Mouse (Mus musculus): ENCODE data around the gene Pitpnb. TPM values are rescaled to one million over a fixed set of nuclear protein-coding genes. Genes with fewer than 3 reads are reported as not detected.

Gene Pitpnb
- polyA plus RNA-seq, 1 experiment = 41.9 TPM

DNA sequence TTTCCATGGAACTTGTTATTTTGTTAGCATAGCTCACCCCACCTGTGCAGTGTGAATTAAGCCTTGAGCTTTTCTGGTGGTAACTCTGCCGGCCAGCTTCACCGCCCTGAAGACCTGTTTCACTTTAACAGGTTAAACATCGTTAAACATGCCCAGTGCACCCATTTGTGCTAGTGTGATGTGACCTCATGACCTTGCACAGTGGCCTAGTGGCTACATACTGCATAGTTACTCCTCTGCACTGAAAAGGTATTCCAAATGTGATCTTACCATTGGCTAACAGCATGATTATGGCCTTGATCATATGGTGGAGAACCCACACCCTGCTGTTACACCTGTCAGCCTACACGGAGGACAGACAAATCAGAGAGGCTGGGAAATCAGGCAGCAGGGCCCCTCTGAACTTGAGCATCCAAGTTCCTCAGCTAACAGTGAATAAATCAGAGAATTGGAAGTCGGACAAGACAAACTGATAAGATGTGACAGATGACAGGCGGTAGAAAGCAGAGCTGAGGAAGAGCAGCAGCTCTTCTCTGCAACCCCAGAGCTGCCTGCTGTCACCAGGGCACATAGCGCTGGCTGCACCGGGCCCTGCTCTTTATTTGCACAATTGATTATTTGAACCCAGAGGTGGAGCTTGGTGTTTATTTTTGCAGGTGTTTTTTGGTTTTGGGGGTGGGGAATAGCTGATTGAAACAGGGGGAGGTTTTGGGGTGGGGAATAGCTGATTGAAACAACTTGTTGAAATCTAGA, 5.6 kb downstream of the Pitpnb start:
- no peak overlapping the region for H3K27ac ChIP-seq (ENCODE audit: insufficient read depth, low read depth, low read length)
- H3K4me1 ChIP-seq (ENCODE audit: control insufficient read depth, insufficient read depth, low read length) = peaks cover 3% of the 10 kb centered on the region; the same call in 1 of the 2 replicates
- no peak for TF ChIP-seq POLR2A (IDR thresholded peaks at IDR 0.05; ENCODE audit: borderline replicate concordance, low read depth, low read length)
- no peak overlapping the region for H3K4me3 ChIP-seq (ENCODE audit: insufficient read depth, low read length)

DNA sequence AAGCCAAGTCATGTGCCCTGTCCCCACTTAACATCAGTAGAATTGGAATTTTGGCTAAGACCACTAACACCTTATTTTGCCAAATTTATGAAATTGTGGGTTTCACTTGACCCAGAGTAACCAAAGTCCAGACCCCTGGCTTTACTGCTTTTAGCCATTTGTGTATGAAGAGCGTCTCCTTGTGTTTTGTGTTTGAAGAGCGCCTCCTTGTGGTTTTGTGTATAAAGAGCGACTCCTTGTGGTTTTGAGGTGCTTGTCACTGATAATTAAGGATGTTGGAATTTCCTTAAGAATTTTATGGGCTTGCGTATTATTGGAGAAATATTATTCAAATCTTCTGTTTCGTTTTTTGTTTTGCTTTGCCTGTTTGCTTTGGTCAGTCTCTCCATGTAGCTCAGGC, 11.0 kb downstream of the Pitpnb start:
- no peaks in the 10 kb centered on the region for H3K4me1 ChIP-seq (ENCODE audit: control insufficient read depth, insufficient read depth, low read length)
- TF ChIP-seq POLR2A (IDR thresholded peaks at IDR 0.05; ENCODE audit: borderline replicate concordance, low read depth, low read length) (no peak), CTCF (IDR thresholded peaks at IDR 0.05; ENCODE audit: low read depth, low read length) (no peak)
- no peak overlapping the region for H3K4me3 ChIP-seq (ENCODE audit: insufficient read depth, low read length)
- no peak overlapping the region for H3K27ac ChIP-seq (ENCODE audit: insufficient read depth, low read depth, low read length)

DNA sequence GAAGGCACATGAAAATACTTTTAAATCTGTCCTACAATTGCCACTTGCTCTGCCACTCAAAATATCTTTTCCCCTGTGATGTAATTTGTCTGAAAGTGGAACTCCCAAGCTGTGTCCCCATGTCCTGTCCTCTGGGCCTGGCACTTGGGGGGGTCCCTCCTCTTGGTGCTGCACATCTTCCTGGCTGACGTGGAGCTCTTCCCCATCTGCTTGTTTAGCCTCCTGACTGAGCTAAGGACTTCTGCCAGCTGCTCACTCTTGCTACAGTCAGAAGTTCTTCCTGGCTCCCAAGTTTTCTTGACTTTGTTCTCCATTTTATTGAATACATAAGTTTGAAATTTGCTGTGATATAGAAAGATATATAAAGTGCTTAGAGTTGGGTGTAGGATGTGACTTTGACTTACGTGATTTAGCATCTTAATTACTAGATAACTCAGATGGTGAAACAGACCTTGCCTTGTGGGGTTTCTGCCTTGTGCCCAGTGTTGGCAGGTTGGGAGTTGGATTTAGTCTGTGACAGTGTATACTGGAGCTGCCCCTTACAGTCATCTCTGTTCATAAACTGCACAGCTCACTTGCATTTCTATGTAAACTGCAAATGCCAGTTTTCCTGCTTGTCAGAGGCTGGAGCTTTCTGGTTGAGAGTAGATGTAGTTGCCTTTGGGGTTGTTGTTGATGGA, 14.3 kb downstream of the Pitpnb start:
- H3K4me3 ChIP-seq (ENCODE audit: insufficient read depth, low read length) = no peak overlapping the region
- no peak overlapping the region for H3K27ac ChIP-seq (ENCODE audit: insufficient read depth, low read depth, low read length)
- TF ChIP-seq POLR2A (IDR thresholded peaks at IDR 0.05; ENCODE audit: borderline replicate concordance, low read depth, low read length) (no peak), CTCF (IDR thresholded peaks at IDR 0.05; ENCODE audit: low read depth, low read length) (no peak)
- H3K4me1 ChIP-seq (ENCODE audit: control insufficient read depth, insufficient read depth, low read length) = no peaks in the 10 kb centered on the region

DNA sequence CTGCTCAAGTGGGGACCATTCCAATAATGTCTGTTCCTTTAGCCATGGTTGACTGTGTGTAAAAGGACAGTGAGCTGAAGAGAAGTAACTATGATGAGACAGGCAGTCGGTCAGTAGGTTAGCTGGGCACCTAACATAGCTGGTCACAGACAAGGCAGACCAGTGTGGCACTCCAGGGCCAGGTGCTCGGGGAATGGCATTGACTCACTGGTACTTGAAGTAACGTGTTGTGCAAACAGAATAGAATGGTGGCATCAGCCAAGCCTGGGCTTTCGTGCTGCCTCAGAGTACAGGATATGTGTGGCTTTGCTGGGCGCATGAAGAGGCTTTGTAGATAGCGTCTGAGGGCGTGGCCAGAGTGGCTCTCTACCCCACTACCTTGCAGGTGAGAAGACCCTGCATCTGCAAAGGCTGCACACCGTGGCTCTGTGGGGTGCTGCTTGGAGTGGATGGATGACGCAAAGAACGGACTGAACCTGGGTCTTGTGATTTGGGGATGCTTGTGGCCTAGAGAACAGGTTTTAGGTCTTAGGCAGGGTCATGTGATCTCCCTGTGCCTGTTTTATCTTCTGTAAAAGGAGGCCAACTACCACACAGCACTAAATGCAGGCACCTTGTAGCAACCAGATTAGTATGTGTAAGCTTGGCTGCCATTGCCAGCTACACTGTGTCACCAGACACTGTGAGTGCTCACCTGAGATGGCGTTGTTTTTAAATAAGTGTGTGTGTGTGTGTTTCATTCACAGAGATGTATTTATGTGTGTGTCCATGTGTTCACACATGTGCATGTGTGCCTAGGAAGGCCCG, 26.5 kb downstream of the Pitpnb start:
- no peak for TF ChIP-seq POLR2A (IDR thresholded peaks at IDR 0.05; ENCODE audit: borderline replicate concordance, low read depth, low read length)
- no peak for TF ChIP-seq CTCF (IDR thresholded peaks at IDR 0.05; ENCODE audit: low read depth, low read length)
- no peak overlapping the region for H3K27ac ChIP-seq (ENCODE audit: insufficient read depth, low read depth, low read length)
- no peak overlapping the region for H3K4me3 ChIP-seq (ENCODE audit: insufficient read depth, low read length)
- no peaks in the 10 kb centered on the region for H3K4me1 ChIP-seq (ENCODE audit: control insufficient read depth, insufficient read depth, low read length)

DNA sequence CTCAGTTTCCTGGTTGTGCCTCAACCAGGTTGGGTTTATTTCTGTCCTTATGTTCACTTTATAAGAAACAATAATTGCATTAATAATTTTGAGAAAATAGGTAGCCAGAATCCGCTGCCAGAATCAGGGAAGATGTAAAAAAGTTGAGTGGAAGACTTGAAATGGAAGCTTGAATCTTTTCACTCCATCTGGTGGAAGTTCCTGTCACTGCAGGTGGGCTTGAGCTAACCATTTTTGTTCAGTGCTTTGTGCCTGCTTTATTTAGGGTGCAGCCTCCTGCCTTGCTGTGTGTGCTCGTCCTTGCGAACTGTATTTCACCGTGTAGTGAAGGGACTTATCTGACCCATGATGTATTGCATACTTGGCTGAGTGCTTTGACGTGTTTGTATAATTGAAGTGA, 30.0 kb downstream of the Pitpnb start:
- no peak for TF ChIP-seq POLR2A (IDR thresholded peaks at IDR 0.05; ENCODE audit: borderline replicate concordance, low read depth, low read length)
- no peak for TF ChIP-seq CTCF (IDR thresholded peaks at IDR 0.05; ENCODE audit: low read depth, low read length)
- Histone ChIP-seq H3K4me3 (ENCODE audit: insufficient read depth, low read length) (no peak overlapping the region), H3K4me1 (ENCODE audit: control insufficient read depth, insufficient read depth, low read length) (no peaks in the 10 kb centered on the region), H3K27ac (ENCODE audit: insufficient read depth, low read depth, low read length) (no peak overlapping the region)

DNA sequence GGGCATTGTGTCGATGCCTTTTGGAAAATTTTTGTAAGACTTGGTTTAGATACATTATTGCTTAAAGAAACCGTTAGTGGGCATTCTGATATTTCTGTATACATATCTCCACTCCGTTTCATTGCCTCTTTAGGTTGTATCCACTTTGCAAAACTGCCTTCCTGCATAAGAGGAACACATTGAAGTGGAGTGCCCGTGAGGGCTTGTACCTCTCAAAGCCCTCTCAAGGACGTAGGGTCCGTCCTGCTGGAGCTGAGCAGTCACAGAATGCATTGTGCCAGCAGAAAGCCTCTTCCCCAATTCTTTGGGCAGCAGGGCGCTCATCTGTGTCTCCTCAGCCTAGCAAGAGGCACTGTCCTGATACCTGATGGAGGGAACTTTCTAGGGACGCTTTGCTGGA, 30.5 kb downstream of the Pitpnb start:
- no peak overlapping the region for H3K4me3 ChIP-seq (ENCODE audit: insufficient read depth, low read length)
- H3K27ac ChIP-seq (ENCODE audit: insufficient read depth, low read depth, low read length) = no peak overlapping the region
- TF ChIP-seq CTCF (IDR thresholded peaks at IDR 0.05; ENCODE audit: low read depth, low read length) (no peak), POLR2A (IDR thresholded peaks at IDR 0.05; ENCODE audit: borderline replicate concordance, low read depth, low read length) (no peak)
- no peaks in the 10 kb centered on the region for H3K4me1 ChIP-seq (ENCODE audit: control insufficient read depth, insufficient read depth, low read length)

DNA sequence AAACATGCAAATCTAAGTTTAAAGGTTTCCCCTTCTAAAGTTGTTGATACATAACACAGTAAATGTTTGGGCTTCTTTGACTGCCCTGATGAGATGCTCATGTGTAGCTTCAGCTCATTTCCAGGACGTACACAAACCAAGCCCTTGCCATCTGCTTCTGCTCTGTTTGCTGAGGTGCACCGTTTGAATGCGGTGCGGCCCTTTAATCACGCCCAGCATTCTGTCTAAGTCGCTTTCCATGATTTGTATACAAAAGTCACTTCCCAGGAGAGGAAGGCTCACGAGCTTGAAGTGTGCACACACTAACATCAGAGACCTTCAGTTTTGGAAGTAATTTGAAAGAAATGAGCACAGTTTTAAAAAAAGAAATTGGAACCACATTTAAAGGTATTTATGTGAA, 31.3 kb downstream of the Pitpnb start:
- no peak overlapping the region for H3K4me3 ChIP-seq (ENCODE audit: insufficient read depth, low read length)
- no peaks in the 10 kb centered on the region for H3K4me1 ChIP-seq (ENCODE audit: control insufficient read depth, insufficient read depth, low read length)
- no peak overlapping the region for H3K27ac ChIP-seq (ENCODE audit: insufficient read depth, low read depth, low read length)
- no peak for TF ChIP-seq CTCF (IDR thresholded peaks at IDR 0.05; ENCODE audit: low read depth, low read length)
- TF ChIP-seq POLR2A (IDR thresholded peaks at IDR 0.05; ENCODE audit: borderline replicate concordance, low read depth, low read length) = no peak

DNA sequence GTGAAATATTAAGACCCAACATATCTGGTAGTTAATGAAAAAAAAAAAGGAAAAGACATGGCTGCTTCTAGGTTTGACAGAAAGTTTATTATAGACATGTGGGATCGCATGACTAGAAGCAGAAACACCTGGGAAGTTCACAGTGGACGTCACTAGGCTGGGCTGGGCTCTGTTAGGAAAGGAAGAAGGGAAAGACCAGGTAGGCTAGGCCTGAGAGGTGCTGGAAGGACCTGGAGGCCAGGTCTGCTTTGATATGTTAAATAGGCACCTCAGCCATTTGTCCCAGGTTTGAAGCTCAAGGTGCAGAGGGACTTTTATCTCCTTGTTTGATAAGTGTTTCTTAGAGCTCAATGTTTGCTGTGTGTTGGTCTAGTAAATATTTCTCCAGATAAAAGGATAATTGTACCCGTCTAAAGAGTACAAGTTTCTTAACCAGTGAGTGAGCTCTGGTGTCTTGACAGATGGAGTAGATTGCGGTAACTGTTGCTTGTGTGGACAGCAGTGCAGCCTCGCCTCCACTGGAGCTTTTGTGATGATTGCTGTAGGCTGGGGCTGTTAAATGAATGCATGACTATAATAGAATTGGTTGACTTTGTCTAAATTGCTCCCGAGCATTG, 33.0 kb downstream of the Pitpnb start:
- no peak for TF ChIP-seq CTCF (IDR thresholded peaks at IDR 0.05; ENCODE audit: low read depth, low read length)
- no peak for TF ChIP-seq POLR2A (IDR thresholded peaks at IDR 0.05; ENCODE audit: borderline replicate concordance, low read depth, low read length)
- Histone ChIP-seq H3K4me3 (ENCODE audit: insufficient read depth, low read length) (no peak overlapping the region), H3K27ac (ENCODE audit: insufficient read depth, low read depth, low read length) (no peak overlapping the region), H3K4me1 (ENCODE audit: control insufficient read depth, insufficient read depth, low read length) (no peaks in the 10 kb centered on the region)

DNA sequence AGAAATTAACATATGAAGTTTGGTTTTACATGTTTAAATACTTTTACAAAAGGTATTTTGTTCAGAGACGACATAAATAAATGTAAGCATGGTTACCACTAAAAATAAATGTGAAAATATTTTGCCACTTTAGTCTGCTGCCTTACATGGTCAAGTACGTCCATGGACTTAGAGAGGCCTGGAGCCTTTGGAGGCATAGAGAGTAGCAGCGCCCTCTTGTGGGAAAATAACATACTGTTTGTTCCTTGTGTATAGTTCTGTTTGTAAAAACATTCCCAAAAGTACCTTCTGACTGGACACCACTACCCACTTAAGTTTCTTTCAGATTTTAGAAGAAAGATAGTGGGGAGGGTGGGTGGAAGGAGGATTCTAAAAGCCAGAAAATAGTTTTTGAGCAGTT, 34.0 kb downstream of the Pitpnb start:
- no peak overlapping the region for H3K4me3 ChIP-seq (ENCODE audit: insufficient read depth, low read length)
- no peak for TF ChIP-seq POLR2A (IDR thresholded peaks at IDR 0.05; ENCODE audit: borderline replicate concordance, low read depth, low read length)
- H3K27ac ChIP-seq (ENCODE audit: insufficient read depth, low read depth, low read length) = no peak overlapping the region
- no peaks in the 10 kb centered on the region for H3K4me1 ChIP-seq (ENCODE audit: control insufficient read depth, insufficient read depth, low read length)
